Comparison of ENCODE assay signal across 8 mouse cellular contexts in genomic region chr10:78245225-78245547, GRCm38 (mm10). TPM values are rescaled to one million over a fixed set of nuclear protein-coding genes. Genes with fewer than 3 reads are reported as not detected.
DNase-seq lines count a peak whose midpoint lies in the region; ATAC-seq and TF ChIP-seq lines count a peak whose summit lies in the region.

No protein-coding gene starts in this region.

- H3K4me1 ChIP-seq in embryonic facial prominence, embryonic 11.5 days (ENCODE audit: control insufficient read depth, insufficient read depth, low read length): no peaks in the 10 kb centered on the region; the same call in 1 of the 2 replicates

- no peaks in the 10 kb centered on the region for H3K9me3 ChIP-seq in embryonic facial prominence, embryonic 11.5 days (replicated peaks; ENCODE audit: control insufficient read depth, low read length)

- peak overlapping the region; percentile 80 for H3K4me3 ChIP-seq in layer of hippocampus, adult 2 months
- H3K4me3 ChIP-seq in embryonic facial prominence, embryonic 11.5 days (ENCODE audit: low read depth, low read length): peak overlapping the region; percentile 92

- H3K9ac ChIP-seq in embryonic facial prominence, embryonic 11.5 days (replicated peaks; ENCODE audit: low read length): peak overlapping the region; percentile 79

- ATAC-seq in embryonic facial prominence, embryonic 11.5 days (replicated peaks; ENCODE audit: insufficient number of reproducible peaks, low FRiP score, low TSS enrichment, low read depth): peak; percentile 19; the same call in 1 of the 2 replicates
- ATAC-seq in CD4-positive, CD25-positive, alpha-beta regulatory T cell, adult 4 months: no peak
- ATAC-seq in frontal cortex, adult (ENCODE audit: low TSS enrichment): no peak

- no peaks in the 10 kb centered on the region for H3K36me3 ChIP-seq in embryonic facial prominence, embryonic 11.5 days (replicated peaks; ENCODE audit: control insufficient read depth, insufficient read depth, low read depth, low read length)

- peak overlapping the region; percentile 97 for H3K27ac ChIP-seq in layer of hippocampus, adult 2 months
- H3K27ac ChIP-seq in embryonic facial prominence, embryonic 11.5 days (replicated peaks; ENCODE audit: low read depth, low read length): no peak overlapping the region

- no peak for DNase-seq in layer of hippocampus, adult 2 months (ENCODE audit: low spot score in 2 of 2)
- no peak for DNase-seq in layer of hippocampus, adult 11-12 months (ENCODE audit: low spot score)
- peak; percentile 2 for DNase-seq in embryonic facial prominence, embryonic 11.5 days (ENCODE audit: low spot score)
- peak; percentile 3 for DNase-seq in hindlimb bud, embryonic 11.5 days (ENCODE audit: extremely low spot score, low read depth, low spot score)
- DNase-seq in naive thymus-derived CD4-positive, alpha-beta T cell, adult 2 months (ENCODE audit: low read depth): peak; percentile 67
- no peak for DNase-seq in right cerebral cortex, postnatal 25 days

- no peak for TF ChIP-seq CTCF in layer of hippocampus, adult 2 months (conservative IDR thresholded peaks at IDR 0.05)

- H3K27me3 ChIP-seq in embryonic facial prominence, embryonic 11.5 days (ENCODE audit: control insufficient read depth, insufficient read depth, low read length): no peaks in the 10 kb centered on the region

- peak overlapping the region; percentile 96 for H3K4me2 ChIP-seq in embryonic facial prominence, embryonic 11.5 days (ENCODE audit: low read depth, low read length)

- WGBS in embryonic facial prominence, embryonic 11.5 days: 20% methylated on average over 7 of the region's 7 CpGs

RNA-seq across cellular contexts. Expression of gene Trappc10, which starts 0.7 kb away (rescaled TPM):
- 10 to 100 TPM; 83.4 to 84.1 TPM for total RNA-seq in layer of hippocampus, adult 2 months (2021)
- 14.7 and 16.1 TPM in 2 replicates for polyA plus RNA-seq in embryonic facial prominence, embryonic 11.5 days (2014; fragmentation: Nextera tagmentation; extraction: Ambion mirVana)
- polyA plus RNA-seq in CD4-positive, CD25-positive, alpha-beta regulatory T cell, adult 4 months (2017; shearing (Covaris generic)): 1 to 10 TPM; 4.9 to 9.0 TPM

Comparison
In these comparisons a context has a peak if more than half of its experiments do, and no peak if none do; other contexts are left out.
1. DNase-seq: peak in embryonic facial prominence, embryonic 11.5 days (single experiment), hindlimb bud, embryonic 11.5 days (single experiment) and naive thymus-derived CD4-positive, alpha-beta T cell, adult 2 months (single experiment); none in layer of hippocampus, adult 2 months (0 of 2), layer of hippocampus, adult 11-12 months (single experiment) and right cerebral cortex, postnatal 25 days (single experiment).